In genomic region chr12:44919613-44920012, GRCm38 (mm10) we compare ENCODE assay signal across 29 mouse cellular contexts.
DNase-seq lines count a peak whose midpoint lies in the region; ATAC-seq and TF ChIP-seq lines count a peak whose summit lies in the region.
"Had no signal": no experiment of that assay in that cellular context is flagged by ENCODE, and none has a peak within 500 bp of the region (broad histone marks: within the 10 kb centered on the region; RNA-seq: fewer than 3 reads in every experiment).

No protein-coding gene starts in this region.

- 56% methylated on average over 2 of the region's 2 CpGs for WGBS in lung, postnatal 0 days
- WGBS in macrophage (ENCODE audit: missing documents) = 44% methylated on average over 2 of the region's 2 CpGs
- 95% methylated on average over 2 of the region's 2 CpGs for WGBS in midbrain, embryonic 15.5 days
- 97% methylated on average over 2 of the region's 2 CpGs for whole genome bisulfite sequencing in hindbrain, postnatal 0 days

- DNase-seq in lung, postnatal 0 days (ENCODE audit: low spot score) = peak; percentile 59
- no peak for DNase-seq in lung, postnatal 36 days
- DNase-seq in spleen, postnatal 36 days (ENCODE audit: low spot score in 2 of 2) = no peak
- DNase-seq in hindbrain, postnatal 0 days (ENCODE audit: low spot score) = no peak
- DNase-seq: adrenal gland, adult 8-10 months; adrenal gland, postnatal 25 days; cerebellum, adult 18-20 months; cerebellum, adult 9-10 months; cerebellum, postnatal 14 days; embryo, embryonic 11 days; gastrocnemius, postnatal 10 days; gastrocnemius, postnatal 36 days; heart, adult 11 months; heart, postnatal 10 days had no signal

- no peaks in the 10 kb centered on the region for H3K4me1 ChIP-seq in lung, postnatal 0 days (ENCODE audit: insufficient read depth, low read depth, low read length)
- no peaks in the 10 kb centered on the region for H3K4me1 ChIP-seq in midbrain, embryonic 15.5 days
- no peaks in the 10 kb centered on the region for H3K4me1 ChIP-seq in hindbrain, postnatal 0 days (ENCODE audit: insufficient read depth, low read length)
- H3K4me1 ChIP-seq: embryonic facial prominence, embryonic 10.5 days; embryonic facial prominence, embryonic 13.5 days; forebrain, embryonic 12.5 days; forebrain, embryonic 15.5 days; hindbrain, embryonic 10.5 days; hindbrain, embryonic 13.5 days had no signal

- H3K9ac ChIP-seq in lung, postnatal 0 days (replicated peaks; ENCODE audit: low read depth) = no peak overlapping the region
- no peak overlapping the region for H3K9ac ChIP-seq in midbrain, embryonic 15.5 days
- no peak overlapping the region for H3K9ac ChIP-seq in hindbrain, postnatal 0 days (replicated peaks; ENCODE audit: low read length)
- H3K9ac ChIP-seq: embryonic facial prominence, embryonic 13.5 days; forebrain, embryonic 12.5 days; forebrain, embryonic 15.5 days; heart, embryonic 12.5 days; heart, embryonic 15.5 days; hindbrain, embryonic 13.5 days had no signal

- H3K27ac ChIP-seq in lung, postnatal 0 days (ENCODE audit: low read length) = no peak overlapping the region
- H3K27ac ChIP-seq in macrophage = peak overlapping the region; percentile 43
- H3K27ac ChIP-seq in midbrain, embryonic 15.5 days = no peak overlapping the region
- no peak overlapping the region for H3K27ac ChIP-seq in hindbrain, postnatal 0 days
- H3K27ac ChIP-seq: embryonic facial prominence, embryonic 10.5 days; embryonic facial prominence, embryonic 13.5 days; forebrain, embryonic 12.5 days; forebrain, embryonic 15.5 days; heart, embryonic 15.5 days; hindbrain, embryonic 10.5 days; hindbrain, embryonic 13.5 days had no signal

- TF ChIP-seq EP300 in lung, postnatal 0 days (IDR thresholded peaks at IDR 0.05) = peak; percentile 61

- H3K27me3 ChIP-seq in lung, postnatal 0 days (replicated peaks; ENCODE audit: insufficient read depth, low read length) = no peaks in the 10 kb centered on the region
- no peaks in the 10 kb centered on the region for H3K27me3 ChIP-seq in midbrain, embryonic 15.5 days (replicated peaks)
- H3K27me3 ChIP-seq in hindbrain, postnatal 0 days (ENCODE audit: insufficient read depth, low read length) = no peaks in the 10 kb centered on the region
- H3K27me3 ChIP-seq: embryonic facial prominence, embryonic 13.5 days; forebrain, embryonic 12.5 days; forebrain, embryonic 15.5 days; heart, embryonic 12.5 days; heart, embryonic 15.5 days; hindbrain, embryonic 13.5 days had no signal

- no peak overlapping the region for H3K4me2 ChIP-seq in lung, postnatal 0 days (replicated peaks; ENCODE audit: low read depth, low read length)
- H3K4me2 ChIP-seq in midbrain, embryonic 15.5 days = no peak overlapping the region
- no peak overlapping the region for H3K4me2 ChIP-seq in hindbrain, postnatal 0 days (ENCODE audit: low read depth, low read length)
- H3K4me2 ChIP-seq: embryonic facial prominence, embryonic 13.5 days; forebrain, embryonic 12.5 days; forebrain, embryonic 15.5 days; heart, embryonic 12.5 days; heart, embryonic 15.5 days; hindbrain, embryonic 13.5 days had no signal

- H3K4me3 ChIP-seq in lung, postnatal 0 days (ENCODE audit: low read depth, low read length) = no peak overlapping the region
- no peak overlapping the region for H3K4me3 ChIP-seq in macrophage (ENCODE audit: inconsistent target)
- H3K4me3 ChIP-seq in midbrain, embryonic 15.5 days = no peak overlapping the region
- H3K4me3 ChIP-seq in hindbrain, postnatal 0 days (ENCODE audit: low read length) = no peak overlapping the region
- H3K4me3 ChIP-seq: embryonic facial prominence, embryonic 10.5 days; embryonic facial prominence, embryonic 13.5 days; erythroblast, embryonic 14.5 days; forebrain, embryonic 12.5 days; forebrain, embryonic 15.5 days; heart, embryonic 12.5 days; heart, embryonic 15.5 days; hindbrain, embryonic 10.5 days; hindbrain, embryonic 13.5 days had no signal

- no peaks in the 10 kb centered on the region for H3K79me2 ChIP-seq in macrophage (ENCODE audit: inconsistent target)

- H3K36me3 ChIP-seq in lung, postnatal 0 days (ENCODE audit: insufficient read depth, low read length) = no peaks in the 10 kb centered on the region
- H3K36me3 ChIP-seq in macrophage (ENCODE audit: inconsistent target) = no peaks in the 10 kb centered on the region
- H3K36me3 ChIP-seq in midbrain, embryonic 15.5 days (replicated peaks) = no peaks in the 10 kb centered on the region
- H3K36me3 ChIP-seq in hindbrain, postnatal 0 days (ENCODE audit: insufficient read depth, low read length) = no peaks in the 10 kb centered on the region
- H3K36me3 ChIP-seq: embryonic facial prominence, embryonic 10.5 days; embryonic facial prominence, embryonic 13.5 days; forebrain, embryonic 12.5 days; forebrain, embryonic 15.5 days; heart, embryonic 12.5 days; heart, embryonic 15.5 days; hindbrain, embryonic 10.5 days; hindbrain, embryonic 13.5 days had no signal

- no peaks in the 10 kb centered on the region for H3K9me3 ChIP-seq in lung, postnatal 0 days (ENCODE audit: low read length)
- no peaks in the 10 kb centered on the region for H3K9me3 ChIP-seq in midbrain, embryonic 15.5 days
- no peaks in the 10 kb centered on the region for H3K9me3 ChIP-seq in hindbrain, postnatal 0 days (ENCODE audit: low read length)
- H3K9me3 ChIP-seq: embryonic facial prominence, embryonic 10.5 days; embryonic facial prominence, embryonic 13.5 days; forebrain, embryonic 12.5 days; forebrain, embryonic 15.5 days; heart, embryonic 15.5 days; hindbrain, embryonic 10.5 days; hindbrain, embryonic 13.5 days had no signal

- peak; percentile 71 for ATAC-seq in lung, postnatal 0 days
- ATAC-seq in common myeloid progenitor, adult 5-6 weeks (replicated peaks; ENCODE audit: low read depth, poor library complexity, severe bottlenecking) = peak; percentile 94
- ATAC-seq in monocyte, adult 5-6 weeks (replicated peaks; ENCODE audit: insufficient number of reproducible peaks, low FRiP score, low TSS enrichment, poor library complexity, severe bottlenecking) = peak; percentile 95
- no peak for ATAC-seq in midbrain, embryonic 15.5 days (replicated peaks)
- no peak for ATAC-seq in hindbrain, postnatal 0 days
- ATAC-seq: activated CD4-positive, CD25-positive, alpha-beta regulatory T cell, adult 4 months; forebrain, embryonic 15.5 days; hindbrain, embryonic 16.5 days had no signal

- no peak for TF ChIP-seq CTCF in lung, postnatal 0 days (IDR thresholded peaks at IDR 0.05)
- no peak for TF ChIP-seq CTCF in hindbrain, postnatal 0 days (IDR thresholded peaks at IDR 0.05; ENCODE audit: low read depth)

Comparison
In these comparisons a context has a peak if more than half of its experiments do, and no peak if none do; other contexts are left out.
1. ATAC-seq: peak in lung, postnatal 0 days (single experiment), common myeloid progenitor, adult 5-6 weeks (single experiment) and monocyte, adult 5-6 weeks (single experiment); none in midbrain, embryonic 15.5 days (single experiment) and hindbrain, postnatal 0 days (single experiment).